Mouse (Mus musculus): ENCODE results near the gene Gm4869. TPM values are rescaled to one million over a fixed set of nuclear protein-coding genes. Genes with fewer than 3 reads are reported as not detected.
"Not testable (repeated sequence)": the region's sequence is repeated elsewhere in the genome, so short reads cannot be mapped to it uniquely, and the experiment has no call there.

Gm4869 gene
- polyA plus RNA-seq, 1 experiment from 2014 or later: not detected

GRCm38 (mm10) chr5:140418489-140419441 lies 26.7 kb upstream of the Gm4869 start, which contains the start of gene Eif3b:
TSS of gene Eif3b (plus strand) at chr5:140419328.
- WGBS: under 1% methylated on average over 62 of the region's 65 CpGs
- H3K27ac ChIP-seq (ENCODE audit: low read depth, low read length): peak within 1 kb of the TSS; percentile 85
- no peaks in the 10 kb centered on the region for H3K9me3 ChIP-seq (ENCODE audit: control insufficient read depth, low read length)
- peaks cover 6% of the 10 kb centered on the region; the same call in 1 of the 2 replicates for H3K36me3 ChIP-seq (ENCODE audit: control insufficient read depth, insufficient read depth, low read length)
- H3K4me1 ChIP-seq (ENCODE audit: control insufficient read depth, insufficient read depth, low read length): peaks cover 8% of the 10 kb centered on the region
- H3K4me3 ChIP-seq (ENCODE audit: low read length): peak within 1 kb of the TSS; percentile 97
- ATAC-seq (ENCODE audit: low FRiP score, low TSS enrichment): peak; percentile 92
- H3K27me3 ChIP-seq (ENCODE audit: control insufficient read depth, insufficient read depth, low read length): no peaks in the 10 kb centered on the region
- H3K9ac ChIP-seq (ENCODE audit: low read depth, low read length): peak within 1 kb of the TSS; percentile 97
- H3K4me2 ChIP-seq (replicated peaks; ENCODE audit: low read depth, low read length): peak within 1 kb of the TSS; percentile 83

- WGBS: under 1% methylated on average over 62 of the region's 62 CpGs
- H3K4me3 ChIP-seq (ENCODE audit: low read length): peak overlapping the region; percentile 97
- peak overlapping the region; percentile 97 for H3K9ac ChIP-seq (ENCODE audit: low read depth, low read length)
- H3K4me2 ChIP-seq (replicated peaks; ENCODE audit: low read depth, low read length): peak overlapping the region; percentile 83
- peak; percentile 54 for ATAC-seq (ENCODE audit: low FRiP score, low TSS enrichment)
- peaks cover 8% of the 10 kb centered on the region for H3K4me1 ChIP-seq (ENCODE audit: control insufficient read depth, insufficient read depth, low read length)
- H3K27me3 ChIP-seq (ENCODE audit: control insufficient read depth, insufficient read depth, low read length): no peaks in the 10 kb centered on the region
- peak overlapping the region; percentile 85 for H3K27ac ChIP-seq (ENCODE audit: low read depth, low read length)
- H3K9me3 ChIP-seq (ENCODE audit: control insufficient read depth, low read length): no peaks in the 10 kb centered on the region
- H3K36me3 ChIP-seq (ENCODE audit: control insufficient read depth, insufficient read depth, low read length): peaks cover 6% of the 10 kb centered on the region
Measured at GRCm38 (mm10) chr5:140419442-140420080, 25.9 kb upstream of the Gm4869 start.

- H3K27me3 ChIP-seq (ENCODE audit: control insufficient read depth, insufficient read depth, low read length): no peaks in the 10 kb centered on the region
- H3K4me3 ChIP-seq (ENCODE audit: low read length): peak overlapping the region; percentile 97
- no peaks in the 10 kb centered on the region for H3K9me3 ChIP-seq (ENCODE audit: control insufficient read depth, low read length)
- H3K4me2 ChIP-seq (replicated peaks; ENCODE audit: low read depth, low read length): peak overlapping the region; percentile 83
- H3K4me1 ChIP-seq (ENCODE audit: control insufficient read depth, insufficient read depth, low read length): peaks cover 8% of the 10 kb centered on the region
- WGBS: 58% methylated on average over 4 of the region's 4 CpGs
- peaks cover 14% of the 10 kb centered on the region for H3K36me3 ChIP-seq (ENCODE audit: control insufficient read depth, insufficient read depth, low read length)
- H3K27ac ChIP-seq (ENCODE audit: low read depth, low read length): no peak overlapping the region
- ATAC-seq (ENCODE audit: low FRiP score, low TSS enrichment): no peak
- peak overlapping the region; percentile 97 for H3K9ac ChIP-seq (ENCODE audit: low read depth, low read length)
Measured at GRCm38 (mm10) chr5:140420616-140421015, 24.8 kb upstream of the Gm4869 start.

- Histone ChIP-seq H3K36me3 (ENCODE audit: control insufficient read depth, insufficient read depth, low read length) (peaks cover 57% of the 10 kb centered on the region), H3K9ac (ENCODE audit: low read depth, low read length) (no peak overlapping the region), H3K4me3 (ENCODE audit: low read length) (no peak overlapping the region), H3K4me1 (ENCODE audit: control insufficient read depth, insufficient read depth, low read length) (peaks cover 8% of the 10 kb centered on the region), H3K4me2 (replicated peaks; ENCODE audit: low read depth, low read length) (no peak overlapping the region), H3K27ac (ENCODE audit: low read depth, low read length) (no peak overlapping the region), H3K27me3 (ENCODE audit: control insufficient read depth, insufficient read depth, low read length) (no peaks in the 10 kb centered on the region), H3K9me3 (ENCODE audit: control insufficient read depth, low read length) (no peaks in the 10 kb centered on the region)
- WGBS: 94% methylated on average over 17 of the region's 17 CpGs
- no peak for ATAC-seq (ENCODE audit: low FRiP score, low TSS enrichment)
Measured at GRCm38 (mm10) chr5:140425016-140425783, 20.2 kb upstream of the Gm4869 start.

GRCm38 (mm10) chr5:140439117-140439516 lies 6.3 kb upstream of the Gm4869 start:
- H3K4me2 ChIP-seq (replicated peaks; ENCODE audit: low read depth, low read length); H3K27ac ChIP-seq (ENCODE audit: low read depth, low read length); H3K4me1 ChIP-seq (ENCODE audit: control insufficient read depth, insufficient read depth, low read length); H3K27me3 ChIP-seq (ENCODE audit: control insufficient read depth, insufficient read depth, low read length); ATAC-seq (ENCODE audit: low FRiP score, low TSS enrichment); H3K4me3 ChIP-seq (ENCODE audit: low read length); H3K9me3 ChIP-seq (ENCODE audit: control insufficient read depth, low read length); H3K9ac ChIP-seq (ENCODE audit: low read depth, low read length): not testable (repeated sequence)
- peaks cover 89% of the 10 kb centered on the region for H3K36me3 ChIP-seq (ENCODE audit: control insufficient read depth, insufficient read depth, low read length)
- WGBS: 100% methylated on average over 1 of the region's 6 CpGs

GRCm38 (mm10) chr5:140441406-140441805 lies 4.0 kb upstream of the Gm4869 start:
- Histone ChIP-seq H3K27me3 (ENCODE audit: control insufficient read depth, insufficient read depth, low read length) (no peaks in the 10 kb centered on the region), H3K4me1 (ENCODE audit: control insufficient read depth, insufficient read depth, low read length) (no peaks in the 10 kb centered on the region), H3K9ac (ENCODE audit: low read depth, low read length) (no peak overlapping the region), H3K27ac (ENCODE audit: low read depth, low read length) (no peak overlapping the region), H3K4me3 (ENCODE audit: low read length) (no peak overlapping the region), H3K4me2 (replicated peaks; ENCODE audit: low read depth, low read length) (no peak overlapping the region), H3K36me3 (ENCODE audit: control insufficient read depth, insufficient read depth, low read length) (peaks cover 83% of the 10 kb centered on the region), H3K9me3 (ENCODE audit: control insufficient read depth, low read length) (no peaks in the 10 kb centered on the region)
- no peak for ATAC-seq (ENCODE audit: low FRiP score, low TSS enrichment)
- 89% methylated on average over 3 of the region's 3 CpGs for WGBS

GRCm38 (mm10) chr5:140444012-140444411 lies 1.4 kb upstream of the Gm4869 start:
- no peaks in the 10 kb centered on the region for H3K27me3 ChIP-seq (ENCODE audit: control insufficient read depth, insufficient read depth, low read length)
- H3K9me3 ChIP-seq (ENCODE audit: control insufficient read depth, low read length): no peaks in the 10 kb centered on the region
- H3K27ac ChIP-seq (ENCODE audit: low read depth, low read length): no peak overlapping the region
- H3K4me1 ChIP-seq (ENCODE audit: control insufficient read depth, insufficient read depth, low read length): no peaks in the 10 kb centered on the region
- no peak overlapping the region for H3K4me3 ChIP-seq (ENCODE audit: low read length)
- H3K36me3 ChIP-seq (ENCODE audit: control insufficient read depth, insufficient read depth, low read length): peaks cover 61% of the 10 kb centered on the region
- no peak overlapping the region for H3K9ac ChIP-seq (ENCODE audit: low read depth, low read length)
- 79% methylated on average over 4 of the region's 4 CpGs for WGBS
- no peak overlapping the region for H3K4me2 ChIP-seq (replicated peaks; ENCODE audit: low read depth, low read length)
- no peak for ATAC-seq (ENCODE audit: low FRiP score, low TSS enrichment)

GRCm38 (mm10) chr5:140446054-140446453 lies 609 bp downstream of the Gm4869 start:
- H3K9me3 ChIP-seq (ENCODE audit: control insufficient read depth, low read length): no peaks in the 10 kb centered on the region
- H3K4me3 ChIP-seq (ENCODE audit: low read length): no peak overlapping the region
- WGBS: 81% methylated on average over 7 of the region's 7 CpGs
- no peaks in the 10 kb centered on the region for H3K4me1 ChIP-seq (ENCODE audit: control insufficient read depth, insufficient read depth, low read length)
- no peak overlapping the region for H3K27ac ChIP-seq (ENCODE audit: low read depth, low read length)
- no peaks in the 10 kb centered on the region for H3K27me3 ChIP-seq (ENCODE audit: control insufficient read depth, insufficient read depth, low read length)
- H3K4me2 ChIP-seq (replicated peaks; ENCODE audit: low read depth, low read length): no peak overlapping the region
- H3K36me3 ChIP-seq (ENCODE audit: control insufficient read depth, insufficient read depth, low read length): peaks cover 45% of the 10 kb centered on the region
- no peak overlapping the region for H3K9ac ChIP-seq (ENCODE audit: low read depth, low read length)
- ATAC-seq (ENCODE audit: low FRiP score, low TSS enrichment): no peak
